Mouse (Mus musculus): Measurements from ENCODE around the gene Ptpn1. TPM values are rescaled to one million over a fixed set of nuclear protein-coding genes. Genes with fewer than 3 reads are reported as not detected.
A peak's percentile ranks its signal among the peaks of the same experiment; 100 is the strongest.

Ptpn1 gene
- polyA plus RNA-seq, 1 experiment from 2014 or later: 66.3 TPM

- no peak for ATAC-seq (ENCODE audit: insufficient number of reproducible peaks, insufficient read depth, low FRiP score, low TSS enrichment, low read depth)
- Histone ChIP-seq H3K4me2 (no peak overlapping the region), H3K9ac (no peak overlapping the region), H3K4me3 (no peak overlapping the region), H3K27ac (no peak overlapping the region), H3K36me3 (no peaks in the 10 kb centered on the region; the same call in 1 of the 2 replicates), H3K27me3 (no peaks in the 10 kb centered on the region), H3K9me3 (no peaks in the 10 kb centered on the region), H3K4me1 (peaks cover 39% of the 10 kb centered on the region)
- WGBS: 52% methylated on average over 6 of the region's 6 CpGs
Observed at GRCm38 (mm10) chr2:167949250-167949649, 17.4 kb downstream of the Ptpn1 start.

- no peak overlapping the region for H3K9ac ChIP-seq
- 60% methylated on average over 2 of the region's 2 CpGs for WGBS
Observed at GRCm38 (mm10) chr2:167949808-167950207, 18.0 kb downstream of the Ptpn1 start.

GRCm38 (mm10) chr2:167950681-167951080, 18.8 kb downstream of the Ptpn1 start:
- no peak for ATAC-seq (ENCODE audit: insufficient number of reproducible peaks, insufficient read depth, low FRiP score, low TSS enrichment, low read depth)
- H3K9ac ChIP-seq: no peak overlapping the region
- 79% methylated on average over 6 of the region's 6 CpGs for WGBS

More at GRCm38 (mm10) chr2:167949808-167950207, 18.0 kb downstream of the Ptpn1 start:
- H3K4me1 ChIP-seq: peaks cover 38% of the 10 kb centered on the region
- H3K27me3 ChIP-seq: no peaks in the 10 kb centered on the region
- no peak for ATAC-seq (ENCODE audit: insufficient number of reproducible peaks, insufficient read depth, low FRiP score, low TSS enrichment, low read depth)
- H3K9me3 ChIP-seq: no peaks in the 10 kb centered on the region
- H3K27ac ChIP-seq: peak overlapping the region; percentile 30; the same call in 1 of the 2 replicates
- peaks cover 2% of the 10 kb centered on the region; the same call in 1 of the 2 replicates for H3K36me3 ChIP-seq
- H3K4me3 ChIP-seq: no peak overlapping the region
- no peak overlapping the region for H3K4me2 ChIP-seq

DNA sequence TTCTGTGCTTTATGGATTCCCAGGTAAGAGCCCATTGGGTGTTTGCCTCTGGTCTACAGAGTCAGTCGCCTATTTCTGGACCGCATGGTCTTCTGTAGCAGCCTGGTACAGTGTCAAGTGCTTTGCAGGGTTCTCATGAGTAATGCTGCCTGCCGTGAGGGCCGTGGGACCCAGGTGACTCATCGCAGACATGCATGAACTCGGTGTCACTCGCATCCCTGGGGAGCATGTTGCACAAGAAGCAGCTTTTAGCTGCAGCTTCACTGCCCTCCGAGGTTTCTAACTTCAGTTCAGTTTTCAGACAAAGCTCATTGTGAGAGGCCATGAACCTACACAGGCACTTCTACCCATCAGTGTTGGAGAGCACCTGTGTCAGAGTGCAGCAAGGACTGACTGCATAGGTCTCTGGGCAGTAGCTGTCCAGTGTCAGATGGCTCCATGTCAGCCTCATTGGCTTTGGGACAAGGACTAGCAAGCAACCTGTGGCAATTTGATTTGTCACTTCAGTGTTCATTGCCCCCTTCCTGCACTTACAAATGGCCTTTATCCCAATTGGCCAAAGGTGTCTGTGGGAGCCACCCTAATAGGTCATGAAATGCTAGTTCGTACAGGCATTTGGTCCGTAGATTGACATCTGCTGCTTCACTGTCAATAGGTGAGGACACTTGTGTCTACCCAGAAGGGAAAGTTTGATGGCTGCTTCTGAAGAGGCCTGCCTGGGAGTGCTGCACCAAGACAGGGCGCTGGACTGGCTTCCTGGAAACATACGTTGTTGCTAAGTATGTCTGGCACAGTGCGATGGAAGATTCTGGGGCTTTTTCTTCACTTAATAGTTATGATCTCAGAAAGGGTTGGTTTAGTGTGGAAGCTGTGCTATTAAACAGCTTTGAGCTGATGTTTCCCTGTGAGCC, 19.7 kb downstream of the Ptpn1 start:
- ATAC-seq (ENCODE audit: insufficient number of reproducible peaks, insufficient read depth, low FRiP score, low TSS enrichment, low read depth): no peak
- H3K27me3 ChIP-seq: no peaks in the 10 kb centered on the region
- no peak overlapping the region for H3K9ac ChIP-seq
- peaks cover 5% of the 10 kb centered on the region; the same call in 1 of the 2 replicates for H3K36me3 ChIP-seq
- H3K27ac ChIP-seq: no peak overlapping the region
- no peaks in the 10 kb centered on the region for H3K9me3 ChIP-seq
- WGBS: 87% methylated on average over 13 of the region's 13 CpGs
- H3K4me3 ChIP-seq: no peak overlapping the region
- H3K4me1 ChIP-seq: peaks cover 27% of the 10 kb centered on the region
- no peak overlapping the region for H3K4me2 ChIP-seq

More at GRCm38 (mm10) chr2:167950681-167951080, 18.8 kb downstream of the Ptpn1 start:
- H3K9me3 ChIP-seq: no peaks in the 10 kb centered on the region
- no peaks in the 10 kb centered on the region for H3K27me3 ChIP-seq
- H3K36me3 ChIP-seq: peaks cover 5% of the 10 kb centered on the region; the same call in 1 of the 2 replicates
- peaks cover 30% of the 10 kb centered on the region for H3K4me1 ChIP-seq
- no peak overlapping the region for H3K27ac ChIP-seq
- H3K4me3 ChIP-seq: no peak overlapping the region
- H3K4me2 ChIP-seq: no peak overlapping the region

- peaks cover 36% of the 10 kb centered on the region for H3K4me1 ChIP-seq
- no peak overlapping the region for H3K4me2 ChIP-seq
- WGBS: 82% methylated on average over 10 of the region's 10 CpGs
- H3K4me3 ChIP-seq: no peak overlapping the region
- H3K9ac ChIP-seq: no peak overlapping the region
- no peak overlapping the region for H3K27ac ChIP-seq
- no peak for ATAC-seq (ENCODE audit: insufficient number of reproducible peaks, insufficient read depth, low FRiP score, low TSS enrichment, low read depth)
- H3K27me3 ChIP-seq: no peaks in the 10 kb centered on the region
- H3K9me3 ChIP-seq: no peaks in the 10 kb centered on the region
- peaks cover 5% of the 10 kb centered on the region; the same call in 1 of the 2 replicates for H3K36me3 ChIP-seq
Observed at GRCm38 (mm10) chr2:167953819-167954218, 22.0 kb downstream of the Ptpn1 start.

GRCm38 (mm10) chr2:167954928-167955327, 23.1 kb downstream of the Ptpn1 start:
- Histone ChIP-seq H3K27ac (no peak overlapping the region), H3K9ac (no peak overlapping the region), H3K4me3 (no peak overlapping the region), H3K36me3 (peaks cover 5% of the 10 kb centered on the region; the same call in 1 of the 2 replicates), H3K27me3 (no peaks in the 10 kb centered on the region), H3K4me1 (peaks cover 31% of the 10 kb centered on the region), H3K4me2 (no peak overlapping the region), H3K9me3 (no peaks in the 10 kb centered on the region)
- ATAC-seq (ENCODE audit: insufficient number of reproducible peaks, insufficient read depth, low FRiP score, low TSS enrichment, low read depth): no peak
- 81% methylated on average over 7 of the region's 7 CpGs for WGBS

DNA sequence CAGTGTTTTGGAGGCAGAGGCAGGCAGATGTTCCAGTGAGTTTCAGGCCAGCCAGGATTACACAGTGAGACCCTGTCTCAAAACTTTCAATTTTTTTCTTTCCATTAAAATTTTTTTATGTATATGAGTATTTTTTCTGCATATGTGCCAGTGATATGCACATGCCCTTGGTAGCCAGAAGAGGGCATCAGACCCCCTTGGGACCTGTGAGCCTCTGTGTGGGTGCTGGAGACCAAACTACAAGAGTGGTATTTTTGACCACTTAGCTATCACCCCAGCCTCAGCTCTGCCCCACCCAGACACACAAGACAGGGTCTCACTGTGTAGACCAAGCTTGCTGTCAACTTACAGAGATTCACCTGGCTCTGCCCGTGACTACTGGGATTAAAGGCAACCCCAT, 25.7 kb downstream of the Ptpn1 start:
- H3K9ac ChIP-seq: no peak overlapping the region
- no peak overlapping the region for H3K27ac ChIP-seq
- H3K4me1 ChIP-seq: peaks cover 25% of the 10 kb centered on the region
- H3K36me3 ChIP-seq: peaks cover 5% of the 10 kb centered on the region; the same call in 1 of the 2 replicates
- no peak overlapping the region for H3K4me2 ChIP-seq
- H3K4me3 ChIP-seq: no peak overlapping the region
- WGBS: 93% methylated on average over 1 of the region's 1 CpGs
- no peaks in the 10 kb centered on the region for H3K9me3 ChIP-seq
- ATAC-seq (ENCODE audit: insufficient number of reproducible peaks, insufficient read depth, low FRiP score, low TSS enrichment, low read depth): no peak
- no peaks in the 10 kb centered on the region for H3K27me3 ChIP-seq

GRCm38 (mm10) chr2:167958082-167958788, 26.4 kb downstream of the Ptpn1 start:
- H3K4me1 ChIP-seq: peaks cover 26% of the 10 kb centered on the region
- ATAC-seq (ENCODE audit: insufficient number of reproducible peaks, insufficient read depth, low FRiP score, low TSS enrichment, low read depth): no peak
- no peaks in the 10 kb centered on the region for H3K27me3 ChIP-seq
- peaks cover 7% of the 10 kb centered on the region; the same call in 1 of the 2 replicates for H3K36me3 ChIP-seq
- no peak overlapping the region for H3K4me3 ChIP-seq
- no peaks in the 10 kb centered on the region for H3K9me3 ChIP-seq
- peak overlapping the region; percentile 29; the same call in 1 of the 2 replicates for H3K27ac ChIP-seq
- H3K4me2 ChIP-seq: no peak overlapping the region
- no peak overlapping the region for H3K9ac ChIP-seq
- 49% methylated on average over 5 of the region's 5 CpGs for WGBS

GRCm38 (mm10) chr2:167958843-167959242, 27.0 kb downstream of the Ptpn1 start:
- no peak overlapping the region for H3K4me2 ChIP-seq
- no peak overlapping the region for H3K4me3 ChIP-seq
- H3K9me3 ChIP-seq: no peaks in the 10 kb centered on the region
- no peaks in the 10 kb centered on the region for H3K27me3 ChIP-seq
- 54% methylated on average over 4 of the region's 4 CpGs for WGBS
- H3K9ac ChIP-seq: no peak overlapping the region
- H3K27ac ChIP-seq: peak overlapping the region; percentile 29
- H3K36me3 ChIP-seq: peaks cover 13% of the 10 kb centered on the region
- no peak for ATAC-seq (ENCODE audit: insufficient number of reproducible peaks, insufficient read depth, low FRiP score, low TSS enrichment, low read depth)
- peaks cover 23% of the 10 kb centered on the region for H3K4me1 ChIP-seq

DNA sequence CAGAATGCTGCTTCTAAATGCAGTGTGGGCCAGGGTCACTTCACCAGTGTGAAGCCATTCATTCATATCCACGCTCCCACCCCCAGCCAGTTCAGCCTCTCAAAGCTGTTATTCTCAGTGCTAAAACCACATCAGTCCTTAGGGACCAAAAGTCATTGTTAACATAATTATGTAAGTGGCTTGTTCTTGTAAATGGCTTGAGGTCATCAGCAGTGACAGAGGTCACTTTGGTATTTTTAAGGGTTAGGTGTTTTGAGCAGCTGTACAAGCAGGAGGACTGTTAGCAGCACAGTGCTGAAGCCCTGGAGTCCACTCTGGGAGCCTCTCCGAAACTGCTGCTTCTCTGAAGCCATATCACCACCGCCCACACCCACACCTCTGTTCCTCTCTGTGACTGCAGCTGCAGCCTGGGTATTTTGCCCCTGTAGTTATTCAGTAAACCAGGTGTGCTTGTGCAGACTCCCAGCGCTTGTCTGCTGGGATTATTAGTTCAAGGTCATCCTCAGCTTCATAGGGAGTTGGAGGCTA, 27.6 kb downstream of the Ptpn1 start:
- no peaks in the 10 kb centered on the region for H3K27me3 ChIP-seq
- ATAC-seq (ENCODE audit: insufficient number of reproducible peaks, insufficient read depth, low FRiP score, low TSS enrichment, low read depth): no peak
- H3K4me3 ChIP-seq: no peak overlapping the region
- H3K36me3 ChIP-seq: peaks cover 19% of the 10 kb centered on the region
- H3K27ac ChIP-seq: peak overlapping the region; percentile 28; the same call in 1 of the 2 replicates
- 72% methylated on average over 4 of the region's 4 CpGs for WGBS
- no peaks in the 10 kb centered on the region for H3K9me3 ChIP-seq
- peaks cover 23% of the 10 kb centered on the region for H3K4me1 ChIP-seq
- no peak overlapping the region for H3K9ac ChIP-seq
- no peak overlapping the region for H3K4me2 ChIP-seq

DNA sequence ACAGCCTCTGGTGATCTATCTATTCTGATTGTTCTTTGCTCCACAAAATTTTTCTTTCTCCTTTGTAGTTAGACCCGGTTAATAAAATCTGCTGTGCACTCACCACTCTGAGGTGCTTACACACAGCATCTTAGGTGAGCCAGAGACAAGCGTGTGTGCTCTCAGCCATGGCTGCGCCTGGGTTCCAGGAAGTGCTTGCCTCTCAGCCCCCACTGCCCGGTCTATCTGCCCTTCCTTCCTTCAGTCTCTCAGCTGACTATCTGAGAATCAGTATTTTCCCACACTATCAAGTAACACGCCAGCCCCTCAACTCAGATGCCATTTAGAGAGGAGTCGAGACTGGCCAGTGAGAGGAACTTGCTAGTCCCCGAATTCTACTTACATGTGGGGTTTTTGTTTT, 28.1 kb downstream of the Ptpn1 start:
- WGBS: 64% methylated on average over 7 of the region's 7 CpGs
- Histone ChIP-seq H3K36me3 (peaks cover 21% of the 10 kb centered on the region), H3K9ac (no peak overlapping the region), H3K4me3 (no peak overlapping the region), H3K27me3 (no peaks in the 10 kb centered on the region), H3K27ac (no peak overlapping the region), H3K4me1 (peaks cover 23% of the 10 kb centered on the region), H3K9me3 (no peaks in the 10 kb centered on the region), H3K4me2 (no peak overlapping the region)
- no peak for ATAC-seq (ENCODE audit: insufficient number of reproducible peaks, insufficient read depth, low FRiP score, low TSS enrichment, low read depth)
